In the genomic region with DNA sequence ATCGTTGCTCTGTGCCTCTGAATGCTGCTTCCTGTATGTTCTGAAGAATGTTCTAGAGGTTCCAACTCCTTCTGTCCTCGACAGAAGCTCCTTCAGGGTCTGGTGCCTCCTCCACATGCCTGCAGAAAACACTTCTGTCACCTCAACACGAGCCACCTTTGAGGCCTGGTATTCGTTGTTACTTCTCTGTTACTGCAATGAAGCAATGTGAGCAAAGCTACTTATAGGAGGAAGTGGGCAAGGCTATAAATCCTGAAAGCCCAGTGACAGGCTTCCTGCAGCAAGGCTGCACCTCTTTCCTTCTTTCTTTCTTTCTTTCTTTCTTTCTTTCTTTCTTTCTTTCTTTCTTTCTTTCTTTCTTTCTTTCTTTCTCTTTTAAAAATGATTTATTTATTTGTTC, we compare ENCODE assay signal across 22 mouse cellular contexts.
DNase-seq lines count a peak whose midpoint lies in the region; ATAC-seq lines count a peak whose summit lies in the region.
"Had no signal": no experiment of that assay in that cellular context is flagged by ENCODE, and none has a peak within 500 bp of the region (broad histone marks: within the 10 kb centered on the region; RNA-seq: fewer than 3 reads in every experiment).

No protein-coding gene starts in this region.

- DNase-seq in heart, adult 11 months = peak; percentile 28
- no peak for DNase-seq in heart, postnatal 25 days (ENCODE audit: low spot score)
- DNase-seq in adrenal gland, adult 18-20 months (ENCODE audit: low spot score in 2 of 2) = no peak
- no peak for DNase-seq in frontal cortex, postnatal 10 days (ENCODE audit: low spot score in 2 of 2)
- DNase-seq: adrenal gland, adult 2 months; adrenal gland, postnatal 10 days; adrenal gland, postnatal 25 days; B cell, adult 2 months; cerebellum, adult 11 months; cerebellum, adult 18-20 months; cerebellum, adult 8-10 months; cerebellum, postnatal 10 days; cerebellum, postnatal 25 days; forebrain, postnatal 0 days had no signal

- ATAC-seq in common myeloid progenitor, adult 5-6 weeks (replicated peaks; ENCODE audit: low read depth, poor library complexity, severe bottlenecking) = peak; percentile 74
- peak; percentile 66 to 77 for ATAC-seq in hematopoietic stem cell, adult 5-6 weeks (replicated peaks in 1 of 2; ENCODE audit: insufficient read depth in 1 of 2, low FRiP score in 2 of 2, low TSS enrichment in 1 of 2, low read depth in 1 of 2, poor library complexity in 2 of 2, severe bottlenecking in 2 of 2)
- ATAC-seq in megakaryocyte progenitor cell, adult 5-6 weeks (replicated peaks; ENCODE audit: poor library complexity) = peak; percentile 92
- ATAC-seq: activated CD4-positive, CD25-positive, alpha-beta regulatory T cell, adult 4 months; CD4-positive, CD25-positive, alpha-beta regulatory T cell, adult 4 months; forebrain, embryonic 13.5 days; forebrain, embryonic 15.5 days; forebrain, postnatal 0 days; Patski had no signal

- intact Hi-C loops in heart, postnatal 25 days (cut with DNase I) = no loop called here
